Mouse (Mus musculus) embryonic facial prominence, embryonic 10.5 days (tissue): Measurements from ENCODE around the gene Stox1. TPM values are rescaled to one million over a fixed set of nuclear protein-coding genes. Genes with fewer than 3 reads are reported as not detected.
A peak's percentile ranks its signal among the peaks of the same experiment; 100 is the strongest.
"Not testable (repeated sequence)": the region's sequence is repeated elsewhere in the genome, so short reads cannot be mapped to it uniquely, and the experiment has no call there.

ENCODE experiments used
- DNase-seq: peaks from one replicate; pipeline ENCODE4 v3.0.0-alpha.2; 2017; ENCODE audit warnings: low spot score
- H3K27ac ChIP-seq: fragments of 300-500 bp; sonication (generic); replicated peaks from 2 replicates; pipeline ENCODE4 v1.5.1; 2016; ENCODE audit warnings: mild to moderate bottlenecking
- H3K27me3 ChIP-seq: fragments of 300-500 bp; sonication (generic); replicated peaks from 2 replicates; pipeline ENCODE4 v1.6.1; 2016; ENCODE audit warnings: low read depth, mild to moderate bottlenecking; ENCODE audit not compliant: poor library complexity, severe bottlenecking
- H3K36me3 ChIP-seq: fragments of 300-500 bp; sonication (generic); replicated peaks from 2 replicates; pipeline ENCODE4 v1.6.1; 2016; ENCODE audit warnings: mild to moderate bottlenecking, moderate library complexity
- H3K4me1 ChIP-seq: fragments of 300-500 bp; sonication (generic); 2 replicates; pipeline ENCODE4 v1.6.1; 2016
- H3K4me3 ChIP-seq: fragments of 300-500 bp; sonication (generic); 2 replicates; pipeline ENCODE4 v1.5.1; 2016; ENCODE audit warnings: mild to moderate bottlenecking, moderate library complexity
- H3K9me3 ChIP-seq: fragments of 300-500 bp; sonication (generic); 2 replicates; pipeline ENCODE4 v1.6.1; 2016; ENCODE audit warnings: mild to moderate bottlenecking
- WGBS: fragments of 180-500 bp; shearing (Covaris S2); methylation state at CpG from one replicate; pipeline ENCODE4 v1.1.7; 2016; 5-methylcytosine and 5-hydroxymethylcytosine counted together
- polyA plus RNA-seq: library from polyadenylated mRNA; unstranded; fragments of >200 nt; fragmentation: Nextera tagmentation; extraction: Ambion mirVana; gene quantifications from 2 replicates; pipeline ENCODE4 v1.2.1, GENCODE M21; 2016

Gene Stox1
- 2.5 and 3.1 TPM in 2 replicates for polyA plus RNA-seq

- peaks cover 57% of the 10 kb centered on the region for H3K27me3 ChIP-seq
- H3K36me3 ChIP-seq: no peaks in the 10 kb centered on the region
- H3K4me1 ChIP-seq: peaks cover 38% of the 10 kb centered on the region
- DNase-seq: peak; percentile 82
- no peaks in the 10 kb centered on the region for H3K9me3 ChIP-seq
- WGBS: 1% methylated on average over 85 of the region's 85 CpGs
- H3K4me3 ChIP-seq: peak within 1 kb of the TSS; percentile 77
- peak within 1 kb of the TSS; percentile 75 for H3K27ac ChIP-seq
These were observed at the start of gene Stox1 for GRCm38 (mm10) chr10:62725771-62726687. Stox1 (minus strand) TSS chr10:62726128.

- H3K27ac ChIP-seq: no peak overlapping the region
- no peak overlapping the region for H3K4me3 ChIP-seq
- no peaks in the 10 kb centered on the region for H3K4me1 ChIP-seq
- H3K9me3 ChIP-seq: no peaks in the 10 kb centered on the region
- no peak for DNase-seq
- WGBS: 91% methylated on average over 6 of the region's 6 CpGs
- no peaks in the 10 kb centered on the region for H3K27me3 ChIP-seq
- H3K36me3 ChIP-seq: peaks cover 98% of the 10 kb centered on the region
These were observed 24.9 kb upstream of the Stox1 start for GRCm38 (mm10) chr10:62750781-62751180.

- no peak overlapping the region for H3K4me3 ChIP-seq
- 87% methylated on average over 4 of the region's 4 CpGs for WGBS
- H3K27ac ChIP-seq: no peak overlapping the region
- peaks cover 17% of the 10 kb centered on the region for H3K4me1 ChIP-seq
- H3K9me3 ChIP-seq: no peaks in the 10 kb centered on the region
- no peaks in the 10 kb centered on the region for H3K27me3 ChIP-seq
- DNase-seq: no peak
- H3K36me3 ChIP-seq: peaks cover 66% of the 10 kb centered on the region
These were observed 14.2 kb upstream of the Stox1 start for GRCm38 (mm10) chr10:62739961-62740737.

- WGBS: 37% methylated on average over 4 of the region's 4 CpGs
- Histone ChIP-seq H3K4me1 (peaks cover 17% of the 10 kb centered on the region), H3K27me3 (no peaks in the 10 kb centered on the region), H3K27ac (peak overlapping the region; percentile 69; the same call in 1 of the 2 replicates), H3K4me3 (no peak overlapping the region), H3K36me3 (peaks cover 36% of the 10 kb centered on the region), H3K9me3 (no peaks in the 10 kb centered on the region)
- DNase-seq: peak; percentile 50
These were observed 11.2 kb upstream of the Stox1 start for GRCm38 (mm10) chr10:62736965-62737688.

- WGBS: 77% methylated on average over 10 of the region's 10 CpGs
- H3K9me3 ChIP-seq: no peaks in the 10 kb centered on the region
- H3K27ac ChIP-seq: no peak overlapping the region
- H3K4me3 ChIP-seq: no peak overlapping the region
- H3K27me3 ChIP-seq: peaks cover 14% of the 10 kb centered on the region; the same call in 1 of the 2 replicates
- H3K36me3 ChIP-seq: no peaks in the 10 kb centered on the region
- peaks cover 7% of the 10 kb centered on the region for H3K4me1 ChIP-seq
- no peak for DNase-seq
These were observed 4.9 kb upstream of the Stox1 start for GRCm38 (mm10) chr10:62730826-62731225.

GRCm38 (mm10) chr10:62724936-62725335 lies 992 bp downstream of the Stox1 start:
- no peaks in the 10 kb centered on the region for H3K9me3 ChIP-seq
- no peak for DNase-seq
- H3K27me3 ChIP-seq: peaks cover 58% of the 10 kb centered on the region
- H3K36me3 ChIP-seq: no peaks in the 10 kb centered on the region
- H3K4me3 ChIP-seq: peak overlapping the region; percentile 77
- H3K4me1 ChIP-seq: peaks cover 38% of the 10 kb centered on the region
- WGBS: 30% methylated on average over 7 of the region's 7 CpGs
- H3K27ac ChIP-seq: no peak overlapping the region

- Histone ChIP-seq H3K27me3 (peaks cover 58% of the 10 kb centered on the region), H3K36me3 (no peaks in the 10 kb centered on the region), H3K9me3 (no peaks in the 10 kb centered on the region), H3K4me1 (peaks cover 42% of the 10 kb centered on the region), H3K4me3 (no peak overlapping the region), H3K27ac (no peak overlapping the region)
- DNase-seq: no peak
- 18% methylated on average over 4 of the region's 4 CpGs for WGBS
These were observed 3.2 kb downstream of the Stox1 start for GRCm38 (mm10) chr10:62722701-62723100.

GRCm38 (mm10) chr10:62720574-62720973 lies 5.4 kb downstream of the Stox1 start:
- not testable (repeated sequence) for DNase-seq, H3K27ac ChIP-seq, H3K36me3 ChIP-seq, H3K4me3 ChIP-seq, H3K9me3 ChIP-seq
- 94% methylated on average over 8 of the region's 8 CpGs for WGBS
- peaks cover 44% of the 10 kb centered on the region for H3K27me3 ChIP-seq
- peaks cover 34% of the 10 kb centered on the region for H3K4me1 ChIP-seq

GRCm38 (mm10) chr10:62713457-62713856 lies 12.5 kb downstream of the Stox1 start:
- 81% methylated on average over 10 of the region's 10 CpGs for WGBS
- H3K9me3 ChIP-seq: no peaks in the 10 kb centered on the region
- H3K27me3 ChIP-seq: no peaks in the 10 kb centered on the region
- no peak overlapping the region for H3K4me3 ChIP-seq
- H3K4me1 ChIP-seq: no peaks in the 10 kb centered on the region
- DNase-seq: no peak
- H3K36me3 ChIP-seq: no peaks in the 10 kb centered on the region
- H3K27ac ChIP-seq: no peak overlapping the region

- no peak for DNase-seq
- H3K27me3 ChIP-seq: no peaks in the 10 kb centered on the region
- no peaks in the 10 kb centered on the region for H3K4me1 ChIP-seq
- WGBS: 82% methylated on average over 4 of the region's 4 CpGs
- H3K4me3 ChIP-seq: no peak overlapping the region
- H3K9me3 ChIP-seq: no peaks in the 10 kb centered on the region
- H3K27ac ChIP-seq: no peak overlapping the region
- no peaks in the 10 kb centered on the region for H3K36me3 ChIP-seq
These were observed 22.3 kb downstream of the Stox1 start for GRCm38 (mm10) chr10:62703579-62703978.

GRCm38 (mm10) chr10:62702436-62702835 lies 23.5 kb downstream of the Stox1 start:
- 87% methylated on average over 4 of the region's 4 CpGs for WGBS
- H3K36me3 ChIP-seq: no peaks in the 10 kb centered on the region
- H3K27ac ChIP-seq: no peak overlapping the region
- DNase-seq: no peak
- no peaks in the 10 kb centered on the region for H3K4me1 ChIP-seq
- H3K4me3 ChIP-seq: no peak overlapping the region
- H3K9me3 ChIP-seq: no peaks in the 10 kb centered on the region
- no peaks in the 10 kb centered on the region for H3K27me3 ChIP-seq

- Histone ChIP-seq H3K27ac (no peak overlapping the region), H3K9me3 (no peaks in the 10 kb centered on the region), H3K4me3 (no peak overlapping the region), H3K27me3 (peaks cover 4% of the 10 kb centered on the region; the same call in 1 of the 2 replicates), H3K4me1 (peaks cover 4% of the 10 kb centered on the region), H3K36me3 (no peaks in the 10 kb centered on the region)
- 59% methylated on average over 8 of the region's 8 CpGs for WGBS
- DNase-seq: no peak
These were observed 33.2 kb downstream of the Stox1 start for GRCm38 (mm10) chr10:62692771-62693170.
